Mouse (Mus musculus): ENCODE measurements around the gene P3h4.

P3h4 gene

DNA sequence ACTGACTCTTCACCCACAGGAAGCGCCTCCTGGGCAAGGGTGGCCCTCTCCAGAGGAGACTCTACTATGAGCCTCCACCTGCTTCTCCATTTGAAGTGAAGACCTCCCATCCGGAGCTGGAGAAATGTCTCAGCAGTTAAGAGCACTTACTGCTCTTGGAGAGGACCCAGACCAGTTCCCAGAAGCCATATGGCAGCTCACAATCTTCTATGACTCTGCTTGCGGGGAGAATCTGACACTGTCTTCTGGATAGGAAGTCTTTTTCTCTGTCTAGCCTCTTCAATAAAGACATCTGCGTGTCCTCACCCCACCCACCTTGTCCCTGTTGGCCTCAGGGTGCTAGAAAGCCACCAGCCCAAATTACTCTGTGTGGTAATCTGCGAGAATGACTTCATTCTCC lies 21.7 kb downstream of the P3h4 start:
- DNase-seq (ENCODE audit: low spot score in 2 of 2) = no peak

DNA sequence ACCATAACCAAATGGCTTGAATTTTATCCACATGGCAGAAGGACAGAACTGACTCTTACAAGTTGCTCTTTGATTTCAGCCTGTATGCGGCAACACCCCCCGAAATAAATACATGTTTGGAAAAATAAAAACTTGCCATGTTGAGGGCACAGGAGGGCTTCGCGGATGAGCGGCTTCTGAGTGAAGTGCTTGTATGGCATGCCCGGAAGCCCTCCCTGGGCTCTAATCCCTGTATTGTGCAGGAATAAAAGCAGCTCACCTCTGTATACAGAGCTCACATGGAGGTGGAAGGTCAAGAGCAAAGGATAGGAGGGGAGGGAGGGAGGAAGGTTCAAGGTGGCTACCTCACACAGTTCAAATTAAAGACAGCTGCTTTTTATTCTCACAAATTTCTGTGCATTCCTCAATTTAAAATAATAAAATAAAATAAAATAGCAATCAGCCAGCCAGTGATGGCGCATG lies 22.7 kb downstream of the P3h4 start:
- DNase-seq (ENCODE audit: low spot score in 2 of 2) = no peak

DNA sequence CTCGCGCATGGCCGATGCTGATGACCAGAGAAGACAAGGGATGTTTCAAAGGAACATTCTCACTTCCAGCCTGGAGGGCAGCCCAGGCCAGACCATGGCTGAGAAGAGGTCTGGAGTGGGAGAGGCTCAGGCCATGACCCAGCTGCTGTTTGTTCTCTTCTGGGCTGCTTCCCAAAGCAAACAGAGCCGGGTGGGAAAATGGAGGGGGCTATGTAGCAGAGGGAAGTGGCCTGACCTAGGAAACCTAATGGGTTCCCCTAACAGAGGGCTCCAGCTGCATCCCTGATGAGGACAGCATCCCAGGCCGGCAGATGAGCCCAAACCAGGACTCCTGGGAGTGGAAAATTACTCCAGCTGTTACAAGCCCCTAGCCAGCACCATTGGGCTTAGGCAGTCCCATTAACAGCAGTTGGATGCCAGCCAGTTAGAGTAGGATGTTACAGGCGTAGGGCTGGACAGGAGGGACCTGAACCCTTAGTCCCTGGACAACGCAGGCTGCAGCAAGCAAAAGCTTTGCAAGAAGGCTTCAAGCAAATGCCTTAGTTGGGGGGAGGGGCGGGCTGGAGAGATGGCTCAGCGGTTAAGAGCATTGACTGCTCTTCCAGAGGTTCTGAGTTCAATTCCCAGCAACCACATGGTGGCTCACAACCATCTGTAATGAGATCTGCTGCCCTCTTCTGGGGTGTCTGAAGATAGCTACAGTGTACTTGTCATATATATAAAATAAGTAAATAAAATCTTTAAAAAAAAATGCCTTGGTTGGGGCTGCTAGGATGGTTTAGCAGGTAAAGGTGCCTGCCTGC lies 23.4 kb downstream of the P3h4 start:
- DNase-seq (ENCODE audit: low spot score in 2 of 2) = no peak

DNA sequence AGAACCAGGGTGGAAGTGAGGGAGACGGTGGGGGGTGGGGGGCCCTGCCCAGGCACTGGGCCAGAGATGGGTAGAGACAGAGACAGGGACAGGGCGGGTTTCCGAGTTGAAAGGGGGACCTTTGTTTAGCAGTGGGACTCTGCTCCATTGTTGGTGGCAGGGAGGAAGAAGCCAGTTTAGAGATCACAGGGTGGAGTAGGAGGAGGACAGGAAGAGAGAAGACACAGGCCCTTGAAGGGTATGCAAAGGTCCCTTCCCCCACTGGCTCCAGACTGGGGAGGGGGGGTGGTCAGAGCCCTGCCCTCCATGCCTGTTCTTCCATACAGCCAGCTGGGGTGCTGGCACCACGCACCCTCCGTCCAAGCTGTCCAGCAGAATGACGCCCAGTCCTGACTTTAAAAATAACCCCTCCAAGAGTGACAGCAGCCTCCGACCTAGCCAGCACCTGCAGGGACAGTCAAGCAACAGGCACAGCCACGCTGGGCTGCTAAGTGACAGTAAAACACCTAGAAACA lies 24.6 kb downstream of the P3h4 start:
- DNase-seq (ENCODE audit: low spot score in 2 of 2) = no peak

DNA sequence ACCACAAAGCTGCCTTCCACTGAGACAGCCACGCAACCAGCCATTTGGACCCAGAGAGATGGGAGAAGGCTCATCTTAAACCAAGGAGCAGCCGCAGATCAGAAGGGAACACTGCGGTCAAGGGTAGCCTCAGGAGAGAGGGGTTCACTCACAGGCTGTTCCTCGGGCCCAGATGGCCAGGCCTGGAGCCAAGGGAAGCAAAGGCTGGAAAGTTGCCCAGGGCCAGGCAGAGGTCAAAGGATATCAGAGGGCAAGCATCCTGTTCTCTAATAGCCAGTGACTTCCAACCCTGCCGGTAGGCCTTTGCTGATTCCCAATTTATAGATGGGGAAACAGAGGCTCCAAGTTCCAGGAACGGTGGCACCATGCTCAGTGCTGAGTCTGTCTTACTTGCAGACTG lies 26.0 kb downstream of the P3h4 start:
- no peak for DNase-seq (ENCODE audit: low spot score in 2 of 2)

DNA sequence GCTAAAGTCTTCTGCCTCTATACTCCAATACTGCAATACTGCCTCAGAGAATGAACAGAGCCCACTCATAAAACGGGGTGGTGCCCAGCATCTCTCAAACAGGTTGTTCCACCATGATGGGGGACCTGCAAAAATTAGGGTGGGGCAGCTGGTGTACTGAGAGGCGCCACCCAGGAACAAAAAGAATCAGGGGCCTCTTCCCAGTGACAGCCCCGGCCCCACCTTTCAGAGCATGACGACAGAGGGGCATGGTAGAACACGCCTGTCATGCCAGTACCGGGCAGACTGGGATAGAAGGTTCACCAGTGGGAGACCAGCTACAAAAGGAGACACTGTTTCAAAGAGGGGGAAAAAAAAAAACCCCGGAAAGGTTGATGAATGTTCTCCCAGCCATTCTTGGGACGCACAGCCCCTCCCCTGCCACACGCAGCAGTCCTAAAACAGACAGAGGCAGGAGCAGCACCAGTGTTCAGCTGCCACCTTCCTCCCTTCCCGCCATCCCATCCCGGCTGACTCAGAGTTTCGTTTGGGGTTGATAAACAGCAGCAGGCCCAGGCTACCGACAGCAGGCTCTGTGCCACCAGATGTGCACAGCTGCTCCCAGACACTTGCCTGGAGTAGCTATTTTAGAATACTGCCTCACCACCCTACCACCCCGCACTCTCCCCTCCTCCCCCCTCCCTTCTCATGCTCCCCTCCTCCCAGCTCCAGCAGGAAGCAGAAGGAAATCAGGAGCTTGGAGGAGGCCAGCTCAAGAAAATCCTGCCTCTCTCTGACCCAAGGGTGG lies 26.9 kb downstream of the P3h4 start:
- no peak for DNase-seq (ENCODE audit: low spot score in 2 of 2)

DNA sequence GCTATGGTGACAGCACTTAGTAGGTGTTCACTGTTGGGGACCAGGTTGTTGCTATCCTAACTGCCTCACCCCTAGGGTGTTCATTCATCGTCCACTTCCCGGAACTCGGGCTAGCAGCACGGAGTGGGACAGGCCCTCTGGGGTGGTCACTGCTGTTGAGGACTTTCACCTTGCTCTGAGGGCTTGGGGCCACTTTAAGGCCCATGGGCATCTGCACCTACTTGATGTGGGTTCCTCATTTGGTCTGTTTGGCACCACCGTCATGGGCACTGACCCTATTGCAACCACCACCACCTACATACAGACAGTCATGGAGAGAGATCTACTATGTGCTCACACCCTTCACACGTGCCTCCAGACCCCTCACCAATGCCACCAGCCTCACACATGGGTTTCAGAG lies 27.5 kb downstream of the P3h4 start:
- DNase-seq (ENCODE audit: low spot score in 2 of 2) = no peak

DNA sequence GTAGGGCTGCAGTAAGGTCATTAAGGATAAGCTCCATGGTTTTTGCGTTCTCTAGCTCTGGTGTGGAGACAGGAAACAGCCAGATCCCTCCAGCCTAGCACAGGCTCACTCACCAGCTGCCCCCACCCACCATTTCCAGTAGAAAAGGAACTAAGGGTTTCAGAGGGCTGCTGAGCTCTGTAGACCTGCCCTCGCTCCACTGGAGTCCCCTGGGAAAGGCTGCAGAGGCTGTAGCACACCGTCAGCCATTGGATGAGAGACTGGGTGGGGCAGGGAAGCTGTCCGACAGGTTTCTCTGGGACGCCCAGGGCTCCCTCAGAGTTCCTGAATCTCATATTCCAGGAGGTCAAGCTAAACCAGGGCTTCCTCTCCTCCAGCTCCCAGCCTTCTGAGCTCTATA lies 28.1 kb downstream of the P3h4 start:
- no peak for DNase-seq (ENCODE audit: low spot score in 2 of 2)

DNA sequence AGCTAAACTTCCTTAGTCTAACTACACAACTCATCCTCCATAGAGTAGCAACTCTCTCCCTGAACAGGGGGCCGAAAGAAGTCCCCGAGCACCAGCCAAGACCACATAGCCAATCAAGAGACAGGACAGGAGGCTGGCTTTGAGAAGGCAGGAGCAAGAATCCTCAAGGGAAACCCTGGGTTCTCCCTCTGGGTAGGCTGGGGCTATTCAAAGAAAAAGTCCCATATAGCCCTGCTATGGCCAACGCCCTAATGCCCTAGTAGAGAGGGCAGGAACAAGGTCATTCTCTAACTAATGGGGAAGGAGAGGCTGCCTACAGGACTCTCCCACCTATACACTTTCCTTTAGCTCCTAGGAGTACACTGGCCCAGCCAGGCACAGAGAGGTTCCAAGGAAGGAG lies 29.6 kb downstream of the P3h4 start:
- DNase-seq (ENCODE audit: low spot score in 2 of 2) = no peak

DNA sequence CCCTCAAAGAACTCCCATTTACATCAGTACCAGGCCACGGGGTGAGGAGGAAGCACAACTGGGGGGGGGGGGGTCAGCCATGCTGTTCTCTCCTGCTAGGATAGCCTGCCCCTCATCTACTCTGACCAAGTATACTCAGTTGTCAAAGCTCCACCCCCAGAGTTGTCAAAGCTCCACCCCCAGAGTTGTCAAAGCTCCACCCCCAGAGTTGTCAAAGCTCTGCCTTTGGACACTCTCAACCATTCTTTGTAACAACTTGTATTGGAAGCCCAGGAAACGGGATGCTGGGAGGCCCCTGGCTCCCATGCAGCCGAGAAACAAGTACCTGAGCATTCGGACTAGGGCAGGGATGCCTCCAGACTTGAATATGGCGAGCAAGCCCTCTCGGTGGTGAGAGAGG lies 32.0 kb downstream of the P3h4 start:
- no peak for DNase-seq (ENCODE audit: low spot score in 2 of 2)

DNA sequence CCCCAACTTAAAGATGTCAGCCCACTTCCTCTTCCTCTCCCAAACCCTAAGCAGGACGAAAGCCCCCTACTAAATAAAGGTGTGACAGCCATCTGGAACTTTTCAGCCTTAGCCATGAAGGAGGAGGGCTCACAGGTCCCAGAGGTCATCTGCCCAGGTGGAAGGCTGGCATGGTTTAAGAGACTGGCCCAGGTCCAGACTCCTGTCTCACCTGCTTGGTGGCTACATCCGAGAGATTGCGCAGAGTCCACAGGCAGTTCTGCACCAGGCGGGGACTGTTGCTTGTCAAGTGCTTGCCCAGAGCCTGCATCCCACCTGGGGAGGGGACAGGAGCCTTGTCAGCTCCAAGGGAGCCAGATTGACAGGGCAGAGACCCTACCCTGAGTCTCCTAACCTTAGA lies 35.3 kb downstream of the P3h4 start:
- DNase-seq (ENCODE audit: low spot score in 2 of 2) = no peak

DNA sequence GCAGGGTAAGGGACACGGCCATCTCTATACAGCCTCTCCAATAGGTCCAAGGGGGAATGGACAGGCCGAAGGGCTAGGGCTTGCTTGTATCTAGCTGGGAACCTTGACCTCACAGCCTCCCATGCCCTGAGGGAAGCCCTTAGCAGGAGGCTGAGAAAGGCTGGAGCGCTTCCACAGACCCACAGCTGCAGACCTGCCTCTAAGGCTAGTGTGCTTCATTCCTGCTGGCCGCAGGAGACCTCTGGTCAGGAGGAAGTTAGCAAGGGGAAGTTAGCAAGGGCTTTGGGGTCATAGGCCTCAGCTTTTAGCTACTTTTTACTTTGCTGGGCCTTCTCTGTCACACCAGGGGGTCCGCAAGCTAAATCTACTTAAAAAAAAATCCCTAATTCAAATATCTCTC lies 36.2 kb downstream of the P3h4 start:
- no peak for DNase-seq (ENCODE audit: low spot score in 2 of 2)

DNA sequence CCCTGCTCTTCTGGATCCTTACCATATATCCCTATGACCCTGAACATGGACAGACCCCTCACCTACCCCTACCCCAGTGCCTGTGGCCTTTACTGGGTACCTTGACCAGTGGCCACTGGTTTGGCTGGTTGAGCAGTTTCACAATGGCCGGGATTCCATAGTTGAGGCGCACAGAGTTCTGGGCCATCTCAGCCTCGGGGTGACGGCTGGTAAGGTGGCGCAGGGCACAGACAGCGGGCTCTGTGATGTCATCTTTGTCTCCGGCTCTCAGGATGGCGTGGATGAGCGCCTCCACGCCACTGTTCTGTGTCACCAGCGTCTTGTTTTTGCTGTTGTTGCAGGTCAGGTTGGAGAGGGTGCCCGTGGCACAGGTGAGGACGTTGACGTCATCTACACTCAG lies 36.6 kb downstream of the P3h4 start:
- DNase-seq (ENCODE audit: low spot score in 2 of 2) = no peak

DNA sequence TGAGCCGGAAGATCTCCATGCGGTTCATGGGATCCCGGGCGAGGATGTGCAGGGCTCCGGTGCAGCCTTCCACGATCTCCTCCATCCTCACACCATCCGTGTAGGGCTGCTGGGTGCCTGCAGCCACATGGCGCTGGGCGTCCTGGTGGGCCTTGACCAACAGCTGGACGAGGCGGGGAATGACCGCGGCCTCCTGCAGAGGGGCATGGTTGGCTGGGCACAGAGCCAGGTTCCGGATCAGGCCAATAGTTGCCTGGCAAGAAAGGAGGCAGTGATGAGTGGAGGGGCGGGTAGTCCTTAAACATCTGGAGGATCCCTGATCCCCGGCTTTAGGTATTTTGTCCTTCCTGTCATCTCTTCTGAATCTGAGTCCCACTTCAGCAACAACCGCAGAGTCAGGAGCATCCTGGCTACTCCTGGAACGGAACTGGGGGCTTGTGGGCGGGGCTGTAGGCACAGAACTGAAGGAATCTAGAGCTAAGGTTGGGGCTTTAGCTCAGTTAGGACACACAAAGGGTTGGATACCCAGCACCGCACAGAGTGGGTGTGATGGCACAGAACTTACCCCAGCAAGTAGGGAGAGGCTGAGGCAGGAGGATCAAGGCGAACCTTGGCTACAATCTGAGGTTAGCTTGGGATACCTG lies 37.8 kb downstream of the P3h4 start:
- DNase-seq (ENCODE audit: low spot score in 2 of 2) = no peak

DNA sequence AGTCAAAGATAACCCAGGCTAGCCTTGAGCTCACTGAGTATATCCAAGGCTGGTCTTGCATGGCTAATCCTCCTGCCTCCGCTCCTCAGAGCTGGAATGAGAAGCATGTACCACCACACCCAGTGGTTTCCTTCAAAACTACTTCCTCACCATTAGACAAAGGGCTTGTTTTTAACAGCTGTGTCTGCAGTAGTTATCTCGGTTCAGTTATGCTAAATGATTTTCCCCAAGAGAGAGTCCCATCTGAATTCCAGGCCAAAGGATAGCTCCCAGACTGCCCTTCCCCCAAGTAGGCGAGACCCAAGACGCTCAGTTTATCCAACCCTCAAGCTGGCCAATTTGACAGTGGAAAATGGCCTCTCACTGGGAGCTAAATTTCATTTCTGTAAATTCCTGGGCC lies 38.6 kb downstream of the P3h4 start:
- DNase-seq (ENCODE audit: low spot score in 2 of 2) = no peak

DNA sequence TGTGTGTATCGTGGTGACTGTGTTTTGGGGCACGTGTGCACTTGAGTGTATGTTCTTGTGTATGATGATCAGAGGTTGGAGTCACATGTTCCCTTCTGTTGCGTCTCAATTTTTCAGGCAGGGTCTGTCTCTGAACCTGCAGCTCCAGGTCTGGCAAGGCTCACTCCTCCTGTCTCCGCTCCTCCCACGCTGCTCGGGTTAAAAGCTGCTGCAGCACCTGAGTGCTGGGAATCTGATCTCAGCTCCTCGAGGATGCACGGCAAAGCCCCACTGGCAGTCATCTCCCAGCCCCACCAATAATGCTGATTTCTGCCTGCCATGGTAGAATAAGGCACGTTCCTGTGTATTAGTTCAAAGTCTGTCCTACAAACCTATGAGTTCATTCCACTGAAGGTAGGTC lies 39.5 kb downstream of the P3h4 start:
- DNase-seq (ENCODE audit: low spot score in 2 of 2) = no peak

DNA sequence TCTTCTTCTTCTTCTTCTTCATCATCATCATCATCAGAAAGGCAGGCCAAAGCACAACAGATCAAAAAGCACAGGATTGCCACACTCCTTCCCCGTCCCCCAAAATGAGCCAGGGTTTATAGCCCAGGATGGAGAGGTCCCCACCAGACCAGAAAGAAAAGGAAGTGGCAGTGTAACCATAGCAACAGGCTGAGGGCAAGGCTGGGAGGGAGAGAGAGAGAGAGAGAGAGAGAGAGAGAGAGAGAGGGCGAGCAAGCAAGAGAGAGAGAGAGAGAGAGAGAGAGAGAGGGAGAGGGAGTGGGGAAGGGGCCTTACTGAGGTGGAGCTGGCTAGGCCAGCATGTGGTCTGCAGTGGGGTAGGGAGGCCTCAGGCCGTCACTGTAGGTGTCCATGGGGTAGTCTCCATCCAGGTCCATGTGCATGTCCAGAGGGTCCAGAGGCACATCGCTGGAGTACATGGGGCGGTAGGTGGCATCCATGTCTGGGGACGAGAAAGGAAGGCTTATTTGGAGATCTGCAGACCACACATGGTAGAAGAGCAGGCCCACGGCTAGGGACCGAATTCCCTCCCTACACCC lies 42.6 kb downstream of the P3h4 start:
- DNase-seq (ENCODE audit: low spot score in 2 of 2) = no peak

DNA sequence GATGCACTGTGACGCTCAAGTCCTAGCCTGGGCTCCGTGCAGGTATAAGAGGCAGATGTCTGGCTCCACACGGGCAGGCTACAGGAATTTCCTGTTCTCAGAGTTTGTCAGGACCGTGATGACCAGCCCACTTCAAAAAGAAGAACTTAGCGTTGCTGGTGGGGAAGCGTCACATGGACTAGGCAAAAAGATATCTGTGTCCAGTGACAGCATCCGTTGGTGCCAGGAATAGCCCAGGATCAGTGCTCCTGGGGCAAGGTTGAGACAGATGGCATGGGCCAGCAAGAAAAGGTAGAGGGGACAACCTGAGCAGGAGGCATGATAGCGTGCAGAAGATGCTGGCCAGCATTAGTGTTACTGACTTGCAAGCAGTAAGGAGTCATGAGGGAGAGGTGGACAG lies 44.8 kb downstream of the P3h4 start:
- no peak for DNase-seq (ENCODE audit: low spot score in 2 of 2)

DNA sequence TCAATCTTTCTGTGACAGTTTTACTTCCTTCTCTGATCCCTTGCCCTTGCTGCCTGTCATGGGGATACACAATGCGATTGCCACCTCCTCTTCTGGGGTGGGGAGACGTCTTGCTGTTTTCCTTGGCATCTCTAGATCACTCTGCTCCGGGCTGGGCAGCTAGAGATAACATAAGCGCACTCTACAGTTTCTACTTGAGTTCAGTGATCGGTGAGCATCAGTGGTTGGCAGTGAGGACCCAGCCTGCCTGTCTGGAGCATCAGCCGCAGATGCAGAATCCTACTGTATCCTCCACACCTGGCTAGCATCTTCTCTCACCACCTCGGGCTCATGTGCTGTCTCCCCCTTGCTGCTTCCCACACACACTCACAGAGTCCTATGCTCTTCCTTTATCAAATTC lies 45.5 kb downstream of the P3h4 start:
- DNase-seq (ENCODE audit: low spot score in 2 of 2) = no peak

DNA sequence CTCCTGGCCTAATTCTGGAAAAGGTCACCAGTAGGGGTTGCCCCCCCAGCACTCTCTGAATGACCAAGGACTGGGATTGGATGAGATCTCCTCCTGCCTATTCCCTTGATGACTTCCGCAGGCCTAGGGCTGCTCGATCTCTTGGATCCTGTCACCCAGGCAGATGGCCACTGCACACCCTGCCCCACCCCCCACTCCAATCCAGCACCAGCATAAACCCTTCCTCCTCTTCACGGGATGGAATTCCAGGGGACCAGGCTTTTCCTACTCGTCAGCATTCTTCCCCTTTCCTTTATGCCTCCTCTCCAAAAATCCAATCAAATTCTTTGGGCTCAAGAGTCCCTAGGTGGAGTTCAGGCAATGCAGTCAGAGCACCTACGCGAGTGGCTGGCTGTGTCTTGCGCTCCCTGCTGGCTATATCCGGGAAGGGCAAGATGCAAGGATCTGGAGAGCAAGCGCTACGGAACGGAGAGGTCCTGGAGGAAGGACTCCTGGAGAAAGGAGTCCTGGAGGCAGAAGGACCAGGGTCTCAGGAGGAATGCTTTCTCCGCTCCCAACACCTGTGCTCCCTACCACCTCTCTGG lies 51.6 kb downstream of the P3h4 start:
- peak in 1 of 2 experiments; percentile 41 for DNase-seq (ENCODE audit: low spot score in 2 of 2)

DNA sequence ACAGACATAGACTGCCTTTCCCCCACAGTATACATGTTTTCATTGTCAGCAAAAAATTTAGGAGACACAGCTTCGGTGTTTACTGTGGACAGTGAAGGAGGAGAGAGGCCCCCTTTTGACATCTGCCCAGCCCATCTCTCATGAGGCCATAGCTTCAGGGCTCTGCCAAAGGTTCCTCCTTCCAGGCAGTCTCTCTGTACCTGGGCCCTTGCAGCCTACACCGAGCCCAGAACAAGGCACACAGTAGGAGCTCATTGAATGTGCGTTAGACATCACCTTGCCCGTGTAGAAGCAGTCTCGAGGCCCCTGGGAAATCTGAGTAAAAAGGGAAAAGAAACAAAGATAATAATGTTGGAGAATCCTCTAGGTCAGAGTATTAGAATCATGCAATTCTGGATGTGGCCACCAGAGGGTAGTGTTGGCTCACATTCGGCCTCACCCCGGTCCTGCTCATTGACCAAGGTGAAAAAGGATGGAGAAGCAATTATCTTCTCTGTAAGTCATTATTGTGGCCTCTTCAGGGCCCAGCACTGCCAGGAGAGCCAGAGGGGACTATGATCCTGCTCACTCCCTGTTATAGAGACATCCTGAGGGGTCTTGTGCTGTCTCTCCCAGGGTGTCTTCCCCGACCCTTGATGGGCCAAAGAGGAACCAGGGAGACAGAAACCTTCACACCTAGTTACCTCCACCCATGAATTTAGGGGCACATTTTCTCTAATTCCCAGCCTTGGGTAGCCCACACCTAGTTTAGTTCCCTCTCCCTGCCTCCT lies 52.2 kb downstream of the P3h4 start:
- DNase-seq (ENCODE audit: low spot score in 2 of 2) = peak in 1 of 2 experiments; percentile 48
